Comparison of ENCODE assay signal across 8 mouse cellular contexts in genomic region chr2:77170633-77171105, GRCm38 (mm10). TPM values are rescaled to one million over a fixed set of nuclear protein-coding genes. Genes with fewer than 3 reads are reported as not detected.
A peak's percentile ranks its signal among the peaks of the same experiment; 100 is the strongest.
DNase-seq lines count a peak whose midpoint lies in the region; ATAC-seq lines count a peak whose summit lies in the region.

Ccdc141 (minus strand) TSS chr2:77170636.

- no peak for DNase-seq in heart, adult 18-20 months
- no peak for DNase-seq in heart, adult 11 months
- DNase-seq in Muller cell, postnatal 12 days (ENCODE audit: inconsistent ontology term): peak; percentile 52
- DNase-seq in left cerebral cortex, postnatal 25 days (ENCODE audit: low spot score in 2 of 2): no peak
- DNase-seq in thymus, postnatal 4 days: no peak
- no peak for DNase-seq in right cerebral cortex, postnatal 14 days

- peaks cover 62% of the 10 kb centered on the region for H3K4me1 ChIP-seq in heart, embryonic 12.5 days (replicated peaks)
- peaks cover 54% of the 10 kb centered on the region for H3K4me1 ChIP-seq in neural tube, embryonic 13.5 days (replicated peaks)

- ATAC-seq in heart, embryonic 12.5 days (ENCODE audit: insufficient number of reproducible peaks, low FRiP score): no peak
- no peak for ATAC-seq in neural tube, embryonic 13.5 days (ENCODE audit: low read depth)

- H3K27ac ChIP-seq in heart, embryonic 12.5 days (ENCODE audit: poor library complexity, severe bottlenecking): peak within 1 kb of the TSS; percentile 99
- peak within 1 kb of the TSS; percentile 62; the same call in 1 of the 2 replicates for H3K27ac ChIP-seq in neural tube, embryonic 13.5 days (replicated peaks)

- H3K9me3 ChIP-seq in heart, embryonic 12.5 days (replicated peaks): no peaks in the 10 kb centered on the region
- H3K9me3 ChIP-seq in neural tube, embryonic 13.5 days: no peaks in the 10 kb centered on the region

- H3K4me2 ChIP-seq in heart, embryonic 12.5 days: peak within 1 kb of the TSS; percentile 80
- peak within 1 kb of the TSS; percentile 60 for H3K4me2 ChIP-seq in neural tube, embryonic 13.5 days

- H3K9ac ChIP-seq in heart, embryonic 12.5 days: peak within 1 kb of the TSS; percentile 88
- H3K9ac ChIP-seq in neural tube, embryonic 13.5 days: peak within 1 kb of the TSS; percentile 55

- H3K27me3 ChIP-seq in heart, embryonic 12.5 days (replicated peaks): no peaks in the 10 kb centered on the region
- H3K27me3 ChIP-seq in neural tube, embryonic 13.5 days: no peaks in the 10 kb centered on the region

- peaks cover 25% of the 10 kb centered on the region for H3K36me3 ChIP-seq in heart, embryonic 12.5 days
- H3K36me3 ChIP-seq in neural tube, embryonic 13.5 days: no peaks in the 10 kb centered on the region

- intact Hi-C loops in left cerebral cortex, postnatal 25 days (cut with DNase I): no loop called here

- H3K4me3 ChIP-seq in heart, embryonic 12.5 days: peak within 1 kb of the TSS; percentile 71
- peak within 1 kb of the TSS; percentile 35 for H3K4me3 ChIP-seq in neural tube, embryonic 13.5 days

- 5% methylated on average over 5 of the region's 6 CpGs for WGBS in heart, embryonic 12.5 days
- WGBS in neural tube, embryonic 13.5 days: 13% methylated on average over 6 of the region's 6 CpGs

RNA-seq across cellular contexts. Expression of gene Ccdc141, which starts in this region (rescaled TPM):
- 100 to 1,000 TPM; 149 to 219 TPM for total RNA-seq in heart, adult 18-20 months (2021)
- polyA plus RNA-seq in heart, embryonic 12.5 days (2016; fragmentation: Nextera tagmentation; extraction: Ambion mirVana): 191 and 206 TPM in 2 replicates
- total RNA-seq in left cerebral cortex, postnatal 25 days (2021): 10 to 100 TPM; 17.2 to 24.5 TPM
- 8.8 and 9.1 TPM in 2 replicates for polyA plus RNA-seq in neural tube, embryonic 13.5 days (2015; fragmentation: Nextera tagmentation; extraction: Ambion mirVana)

Comparison
In these comparisons a context has a peak if more than half of its experiments do, and no peak if none do; other contexts are left out.
1. RNA of gene Ccdc141 (total RNA-seq): 149 to 219 TPM in heart, adult 18-20 months; 17.2 to 24.5 TPM in left cerebral cortex, postnatal 25 days; every median in the first group is over 4 times any median in the second.
2. RNA of gene Ccdc141 (polyA plus RNA-seq): 191 to 206 TPM in heart, embryonic 12.5 days; 8.8 to 9.1 TPM in neural tube, embryonic 13.5 days; every median in the first group is over 10 times any median in the second.